Mouse (Mus musculus) hindbrain, embryonic 14.5 days (tissue): ENCODE results near the gene Secisbp2l. TPM values are rescaled to one million over a fixed set of nuclear protein-coding genes. Genes with fewer than 3 reads are reported as not detected.
A peak's percentile ranks its signal among the peaks of the same experiment; 100 is the strongest.

Experiments
- ATAC-seq: fragments of 200-750 bp; cut with Nextera tagmentation; 2 replicates; pipeline ENCODE4 v1.8.0; 2017; ENCODE audit warnings: moderate number of reproducible peaks, mild to moderate bottlenecking, moderate TSS enrichment, moderate library complexity; ENCODE audit not compliant: low FRiP score
- DNase-seq: peaks from one replicate; pipeline ENCODE4 v3.0.0-alpha.2; 2015; ENCODE audit warnings: low spot score
- H3K27ac ChIP-seq: fragments of 300-500 bp; sonication (generic); 2 replicates; pipeline ENCODE4 v1.5.1; 2014; ENCODE audit warnings: mild to moderate bottlenecking, moderate library complexity
- H3K27me3 ChIP-seq: fragments of 300-500 bp; sonication (generic); 2 replicates; pipeline ENCODE4 v1.6.1; 2014; ENCODE audit warnings: mild to moderate bottlenecking, low read length, mixed read lengths; ENCODE audit not compliant: control insufficient read depth, insufficient read depth
- H3K36me3 ChIP-seq: fragments of 300-500 bp; sonication (generic); replicated peaks from 2 replicates; pipeline ENCODE4 v1.6.1; 2014; ENCODE audit not compliant: control insufficient read depth, insufficient read depth
- H3K4me1 ChIP-seq: fragments of 300-500 bp; sonication (generic); replicated peaks from 2 replicates; pipeline ENCODE4 v1.6.1; 2014; ENCODE audit warnings: antibody characterized with exemption, low read length, mixed read lengths; ENCODE audit not compliant: control insufficient read depth, insufficient read depth
- H3K4me2 ChIP-seq: fragments of 300-500 bp; sonication (generic); replicated peaks from 2 replicates; pipeline ENCODE4 v1.6.1; 2014; ENCODE audit warnings: mild to moderate bottlenecking, moderate library complexity
- H3K4me3 ChIP-seq: fragments of 300-500 bp; sonication (generic); replicated peaks from 2 replicates; pipeline ENCODE4 v1.5.1; 2014; ENCODE audit warnings: mild to moderate bottlenecking, low read length
- H3K9ac ChIP-seq: fragments of 300-500 bp; sonication (generic); 2 replicates; pipeline ENCODE4 v1.6.1; 2014
- H3K9me3 ChIP-seq: fragments of 300-500 bp; sonication (generic); 2 replicates; pipeline ENCODE4 v1.6.1; 2016; ENCODE audit warnings: low read length; ENCODE audit not compliant: control insufficient read depth
- WGBS: fragments of 180-500 bp; shearing (Covaris S2); extraction: QIAGEN DNeasy Blood & Tissue Kit; methylation state at CpG from one replicate; pipeline ENCODE4 v1.1.7; 2014; 5-methylcytosine and 5-hydroxymethylcytosine counted together
- polyA plus RNA-seq: library from polyadenylated mRNA; unstranded; fragments of >200 nt; fragmentation: Nextera tagmentation; extraction: Ambion mirVana; gene quantifications from 2 replicates; pipeline ENCODE4 v1.2.1, GENCODE M21; 2014

The Secisbp2l gene
- polyA plus RNA-seq, 1 experiment from 2014 or later, result 37.2 TPM

DNA sequence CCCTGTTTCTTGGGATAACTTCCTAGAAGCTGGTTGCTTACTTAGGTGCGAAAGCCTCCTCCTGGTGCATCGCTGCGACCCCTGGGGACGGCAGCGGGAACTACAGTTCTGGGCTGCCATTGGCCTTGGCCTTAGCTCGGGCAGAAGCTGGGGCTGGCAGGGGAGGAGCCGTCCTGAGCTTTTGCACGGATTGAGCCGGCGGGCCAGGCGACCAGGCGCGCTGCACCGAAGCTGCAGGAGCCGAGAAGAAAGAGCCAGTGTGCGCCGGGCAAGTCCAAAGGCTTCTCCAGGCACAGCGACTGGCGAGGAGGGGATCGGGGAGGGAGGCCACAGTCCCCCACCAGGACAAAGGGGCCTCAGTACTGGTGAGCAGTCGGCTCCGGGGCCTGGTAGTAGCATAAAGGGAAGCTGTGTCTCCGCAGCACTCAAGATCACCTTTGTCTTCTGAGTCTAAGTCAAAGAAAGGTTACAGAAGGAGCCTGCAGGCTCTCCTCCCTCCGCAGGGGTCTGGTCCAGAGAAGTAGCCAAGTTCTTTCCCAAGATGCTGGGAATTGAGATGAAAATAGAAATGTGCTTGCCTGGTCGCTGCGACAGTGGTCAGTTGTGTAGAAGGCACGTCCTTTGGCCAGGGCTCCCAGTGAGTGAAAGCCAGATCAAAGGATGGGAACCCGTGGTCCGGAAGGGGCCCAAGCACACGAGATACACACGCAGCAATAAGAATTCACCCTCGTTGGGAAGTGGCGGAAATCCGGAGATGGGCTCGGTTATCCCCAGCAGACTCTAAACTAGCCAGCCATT lies 50.7 kb downstream of the Secisbp2l start:
- no peaks in the 10 kb centered on the region for H3K9me3 ChIP-seq
- H3K27me3 ChIP-seq, result no peaks in the 10 kb centered on the region
- H3K36me3 ChIP-seq, result no peaks in the 10 kb centered on the region
- H3K27ac ChIP-seq, result peak overlapping the region; percentile 90
- peak overlapping the region; percentile 75 for H3K9ac ChIP-seq
- ATAC-seq (peak; percentile 95), DNase-seq (peak; percentile 99)
- 0 out of 2 replicates have a peak, but pooled peaks cover 8% of the 10 kb centered on the region for H3K4me1 ChIP-seq
- peak overlapping the region; percentile 39 for H3K4me3 ChIP-seq
- 7% methylated on average over 35 of the region's 35 CpGs for WGBS
- peak overlapping the region; percentile 75 for H3K4me2 ChIP-seq

DNA sequence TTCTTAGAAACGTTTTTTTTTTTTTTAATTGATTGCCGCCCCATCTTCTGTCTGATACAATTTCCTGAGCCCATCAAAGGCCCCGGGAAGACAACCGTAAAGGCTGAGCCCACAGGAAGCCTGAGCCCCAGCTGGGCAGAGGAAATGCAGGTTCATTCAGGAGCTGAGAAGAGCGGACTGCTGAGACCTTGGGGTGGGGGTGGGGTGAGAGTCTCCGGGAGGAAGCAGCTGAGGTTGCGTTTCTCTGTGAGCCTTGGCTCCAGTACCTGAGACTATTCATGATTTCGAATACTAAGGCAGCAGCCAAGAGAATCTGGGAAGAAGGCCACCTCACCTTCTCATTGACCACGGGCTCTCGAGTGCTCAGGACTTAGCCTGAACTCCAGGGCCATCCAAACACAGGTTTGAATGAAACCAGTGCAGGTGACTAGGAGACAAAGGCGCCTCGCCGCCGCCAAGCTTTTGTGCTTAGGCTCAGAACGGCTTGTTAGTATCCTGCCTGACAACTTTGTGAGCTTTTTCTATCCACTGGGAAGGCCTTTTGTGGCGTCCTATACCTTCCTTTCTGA lies 58.0 kb downstream of the Secisbp2l start:
- peaks cover 15% of the 10 kb centered on the region; the same call in 1 of the 2 replicates for H3K4me1 ChIP-seq
- 1% methylated on average over 16 of the region's 16 CpGs for WGBS
- peak overlapping the region; percentile 100 for H3K4me2 ChIP-seq
- H3K4me3 ChIP-seq, result peak overlapping the region; percentile 49
- peak overlapping the region; percentile 76 for H3K27ac ChIP-seq
- no peaks in the 10 kb centered on the region for H3K9me3 ChIP-seq
- peak overlapping the region; percentile 64 for H3K9ac ChIP-seq
- DNase-seq (peak; percentile 48), ATAC-seq (peak; percentile 49)
- H3K36me3 ChIP-seq, result no peaks in the 10 kb centered on the region
- peaks cover 15% of the 10 kb centered on the region for H3K27me3 ChIP-seq

DNA sequence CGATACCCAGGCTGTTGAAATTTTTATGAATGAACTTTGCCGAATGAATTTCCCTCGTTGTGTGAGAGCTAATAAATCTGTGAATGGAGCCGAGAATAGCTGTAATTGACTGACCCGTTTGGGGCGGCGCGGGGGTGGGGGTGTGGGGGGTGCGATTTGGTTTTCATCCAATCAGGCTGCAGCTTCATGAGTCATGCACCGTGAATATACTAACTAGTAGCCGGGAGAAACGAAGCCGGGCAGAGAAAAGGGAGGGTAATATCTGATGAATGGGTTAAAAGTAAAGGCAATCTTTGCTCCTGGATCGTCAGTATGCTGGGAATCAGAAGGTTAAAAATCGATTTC lies 58.6 kb downstream of the Secisbp2l start, which contains the start of gene Shc4:
Gene Shc4, minus strand, starts transcription at position 63 of the 345 bp plus-strand sequence.
- ATAC-seq (peak; percentile 87), DNase-seq (peak; percentile 75)
- Histone ChIP-seq H3K4me1 (peaks cover 15% of the 10 kb centered on the region; the same call in 1 of the 2 replicates), H3K4me2 (peak within 1 kb of the TSS; percentile 100), H3K36me3 (no peaks in the 10 kb centered on the region), H3K4me3 (peak within 1 kb of the TSS; percentile 49), H3K27me3 (peaks cover 15% of the 10 kb centered on the region), H3K27ac (peak within 1 kb of the TSS; percentile 76), H3K9me3 (no peaks in the 10 kb centered on the region), H3K9ac (peak within 1 kb of the TSS; percentile 64)
- under 1% methylated on average over 15 of the region's 15 CpGs for WGBS

DNA sequence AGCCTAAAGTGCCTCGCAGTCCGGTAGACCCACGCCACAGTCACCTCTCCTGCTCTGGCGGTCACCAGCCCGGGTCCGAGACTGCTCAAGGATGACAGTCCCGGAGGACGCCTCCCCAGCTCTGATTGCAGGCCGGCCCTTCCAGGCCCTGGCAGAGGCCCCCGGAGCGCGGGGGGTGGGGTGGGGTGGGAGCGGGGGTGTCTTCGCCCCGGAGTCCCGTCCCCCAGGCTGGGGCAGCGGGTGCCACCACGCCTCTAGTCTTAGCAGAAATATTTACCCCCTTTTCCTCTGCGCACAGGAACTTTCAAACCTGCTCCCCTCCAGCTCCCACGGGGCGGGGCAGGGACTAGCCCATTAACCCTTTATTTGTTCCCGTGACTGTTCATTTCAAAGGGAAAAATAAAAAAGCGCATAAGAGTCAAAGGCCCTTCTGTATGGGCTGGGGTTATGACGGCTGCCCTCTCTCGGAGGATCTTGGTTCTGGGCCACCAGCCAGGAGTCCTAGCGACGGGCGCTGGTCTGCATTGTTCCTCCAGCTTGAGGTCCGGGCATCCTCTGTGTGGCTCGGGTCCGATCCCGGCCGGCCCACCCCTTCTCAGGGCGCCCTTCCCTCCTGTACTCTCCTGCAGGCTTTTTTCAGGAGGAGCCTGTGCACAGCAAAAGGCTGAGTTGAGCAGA lies 59.1 kb downstream of the Secisbp2l start:
- ATAC-seq (peak; percentile 81), DNase-seq (peak; percentile 66)
- under 1% methylated on average over 34 of the region's 34 CpGs for WGBS
- Histone ChIP-seq H3K4me3 (peak overlapping the region; percentile 49), H3K9ac (peak overlapping the region; percentile 64), H3K4me1 (peaks cover 15% of the 10 kb centered on the region; the same call in 1 of the 2 replicates), H3K9me3 (no peaks in the 10 kb centered on the region), H3K27ac (peak overlapping the region; percentile 76), H3K36me3 (no peaks in the 10 kb centered on the region), H3K27me3 (peaks cover 15% of the 10 kb centered on the region), H3K4me2 (peak overlapping the region; percentile 100)

DNA sequence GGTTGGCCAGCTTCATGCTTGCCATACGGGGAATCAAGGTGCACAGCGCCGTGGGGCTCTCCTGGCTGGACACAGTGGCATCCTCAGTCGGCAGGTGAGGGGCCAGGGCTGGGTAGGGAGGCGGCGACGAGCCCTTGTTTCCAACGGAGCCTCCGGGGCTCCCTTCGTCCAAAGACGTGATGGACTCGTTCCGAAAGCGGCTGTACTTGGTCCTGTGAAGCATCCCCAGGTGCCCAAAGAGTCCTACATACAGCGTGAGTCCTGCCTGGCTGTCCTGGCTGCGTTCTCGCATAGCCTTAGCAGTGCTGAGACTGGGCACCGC lies 59.6 kb downstream of the Secisbp2l start:
- Histone ChIP-seq H3K4me3 (peak overlapping the region; percentile 49), H3K4me1 (peaks cover 15% of the 10 kb centered on the region; the same call in 1 of the 2 replicates), H3K27ac (no peak overlapping the region; the same call in 1 of the 2 replicates), H3K27me3 (peaks cover 15% of the 10 kb centered on the region), H3K36me3 (no peaks in the 10 kb centered on the region), H3K4me2 (peak overlapping the region; percentile 100), H3K9ac (peak overlapping the region; percentile 64), H3K9me3 (no peaks in the 10 kb centered on the region)
- DNase-seq (no peak), ATAC-seq (no peak)
- 1% methylated on average over 18 of the region's 18 CpGs for WGBS

DNA sequence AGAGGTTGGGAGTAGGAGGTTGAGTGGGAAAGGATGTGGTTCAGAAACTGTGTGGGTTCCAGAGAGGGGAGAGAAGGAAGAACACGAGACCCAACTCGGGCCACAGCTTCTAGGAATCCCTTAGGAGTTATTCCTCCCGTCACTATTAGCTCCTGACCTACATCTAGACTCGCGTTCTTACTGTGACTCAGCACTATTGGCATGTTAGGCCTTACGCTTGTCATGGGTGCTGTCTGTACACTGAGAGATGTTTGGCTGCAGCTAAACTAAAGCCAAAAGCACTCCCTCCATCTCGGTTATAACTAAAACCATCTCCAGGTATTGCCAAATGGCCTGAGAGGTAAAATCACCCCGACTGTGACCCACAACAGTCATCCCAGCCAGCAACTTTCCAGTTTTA lies 66.1 kb downstream of the Secisbp2l start:
- Histone ChIP-seq H3K4me3 (no peak overlapping the region), H3K4me2 (no peak overlapping the region), H3K4me1 (no peaks in the 10 kb centered on the region), H3K9ac (no peak overlapping the region), H3K27ac (no peak overlapping the region), H3K9me3 (no peaks in the 10 kb centered on the region), H3K27me3 (peaks cover 4% of the 10 kb centered on the region; the same call in 1 of the 2 replicates), H3K36me3 (no peaks in the 10 kb centered on the region)
- 87% methylated on average over 8 of the region's 8 CpGs for WGBS
- ATAC-seq (no peak), DNase-seq (no peak)

DNA sequence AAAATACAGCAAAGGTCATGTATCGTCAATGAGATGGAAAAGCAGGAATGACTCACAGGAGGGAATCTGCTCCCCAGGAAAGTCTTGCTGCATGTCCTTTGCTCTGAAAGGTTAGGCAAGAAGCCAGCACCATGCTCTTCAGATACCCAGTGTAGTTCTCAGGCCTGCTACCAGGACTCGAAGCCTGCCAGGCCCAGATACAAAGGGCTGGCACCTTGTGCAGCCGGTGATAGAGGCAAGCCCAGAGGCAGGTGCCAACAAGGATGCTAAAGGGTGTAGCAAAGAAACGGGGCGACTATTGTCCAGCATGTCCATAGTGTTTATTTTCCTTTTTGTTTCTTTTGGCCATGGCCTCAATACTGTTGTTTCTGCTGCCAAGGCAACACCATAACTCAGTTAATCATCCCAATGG lies 76.2 kb downstream of the Secisbp2l start:
- Histone ChIP-seq H3K36me3 (no peaks in the 10 kb centered on the region), H3K9ac (no peak overlapping the region), H3K27ac (no peak overlapping the region), H3K4me3 (no peak overlapping the region), H3K4me1 (peaks cover 14% of the 10 kb centered on the region; the same call in 1 of the 2 replicates), H3K9me3 (no peaks in the 10 kb centered on the region), H3K4me2 (no peak overlapping the region), H3K27me3 (no peaks in the 10 kb centered on the region)
- DNase-seq, result no peak
- peak; percentile 44; the same call in 1 of the 2 replicates for ATAC-seq
- WGBS, result 58% methylated on average over 5 of the region's 5 CpGs

DNA sequence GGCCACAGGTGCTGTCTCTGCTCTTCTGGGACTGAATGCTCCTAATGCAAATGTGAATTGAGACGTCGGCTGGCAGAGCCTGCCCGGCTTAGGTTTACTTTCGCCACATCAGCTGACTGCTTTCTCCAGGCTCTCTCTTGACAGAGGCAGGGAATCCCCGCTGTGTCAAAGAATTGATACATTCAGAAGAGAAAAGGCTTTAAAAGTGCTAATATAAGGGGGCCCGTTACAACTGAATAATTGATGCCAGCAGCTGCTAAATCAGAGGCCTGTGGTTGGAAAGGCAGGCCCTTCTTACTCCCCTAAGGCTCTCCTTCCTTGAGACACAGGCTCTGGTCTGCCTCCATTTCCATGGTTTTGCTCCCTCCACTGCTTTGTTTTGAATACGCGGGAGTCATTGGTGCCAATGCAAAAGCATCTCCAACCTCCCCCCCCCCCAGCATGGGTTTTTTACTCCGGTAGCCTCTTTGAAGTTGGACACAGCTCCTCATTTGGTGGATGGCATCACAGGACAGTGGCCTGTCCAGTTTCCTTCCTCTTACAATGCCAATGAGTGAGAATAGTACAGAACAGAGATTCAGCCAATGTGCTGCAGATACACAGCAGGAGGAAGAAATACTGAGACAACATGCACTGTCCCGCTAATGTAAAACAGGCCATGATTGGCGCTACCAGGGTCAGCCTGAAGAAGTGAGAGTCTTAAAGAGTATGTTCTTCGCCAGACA lies 77.6 kb downstream of the Secisbp2l start:
- Histone ChIP-seq H3K27ac (no peak overlapping the region; the same call in 1 of the 2 replicates), H3K36me3 (no peaks in the 10 kb centered on the region), H3K4me3 (no peak overlapping the region), H3K4me2 (no peak overlapping the region), H3K9ac (no peak overlapping the region), H3K9me3 (no peaks in the 10 kb centered on the region), H3K4me1 (peaks cover 14% of the 10 kb centered on the region; the same call in 1 of the 2 replicates), H3K27me3 (no peaks in the 10 kb centered on the region)
- 28% methylated on average over 12 of the region's 12 CpGs for WGBS
- DNase-seq, result peak; percentile 53
- peak; percentile 76 for ATAC-seq
